Mouse (Mus musculus) liver, embryonic 14.5 days (tissue): ENCODE results near the gene Pawr. TPM values are rescaled to one million over a fixed set of nuclear protein-coding genes. Genes with fewer than 3 reads are reported as not detected.

ENCODE experiments used
- ATAC-seq: fragments of 200-750 bp; cut with Nextera tagmentation; 2 replicates; pipeline ENCODE4 v1.8.0; 2017; ENCODE audit warnings: moderate number of reproducible peaks, mild to moderate bottlenecking, moderate library complexity; ENCODE audit not compliant: insufficient read depth
- DNase-seq, 3 experiments: peaks; one replicate each; pipeline ENCODE4 v3.0.0-alpha.2; 2012 to 2013; ENCODE audit warnings: low read depth in 3 of 3, low spot score in 3 of 3
- H3K27ac ChIP-seq: fragments of 300-500 bp; sonication (generic); 2 replicates; pipeline ENCODE4 v1.5.1; 2014; ENCODE audit warnings: moderate library complexity, mild to moderate bottlenecking, control low read depth, inconsistent platforms
- H3K27me3 ChIP-seq: fragments of 300-500 bp; sonication (generic); 2 replicates; pipeline ENCODE4 v1.6.1; 2014; ENCODE audit warnings: mild to moderate bottlenecking, low read length, moderate library complexity; ENCODE audit not compliant: control insufficient read depth, insufficient read depth
- H3K36me3 ChIP-seq: fragments of 300-500 bp; sonication (generic); replicated peaks from 2 replicates; pipeline ENCODE4 v1.6.1; 2014; ENCODE audit warnings: low read depth; ENCODE audit not compliant: control insufficient read depth, insufficient read depth
- H3K4me1 ChIP-seq, 2 experiments: fragments of 200-500 bp in 1 of 2; fragments of 300-500 bp in 1 of 2; sonication (generic) in 1 of 2; replicated peaks; 2 replicates each; pipeline ENCODE4 v1.6.1; 2012 to 2014; ENCODE audit warnings: antibody characterized with exemption in 1 of 2, inconsistent platforms in 1 of 2, low read length in 1 of 2; ENCODE audit not compliant: control insufficient read depth in 2 of 2, insufficient read depth in 2 of 2
- H3K4me2 ChIP-seq: fragments of 300-500 bp; sonication (generic); 2 replicates; pipeline ENCODE4 v1.6.1; 2014; ENCODE audit warnings: low read depth, mild to moderate bottlenecking, control low read depth, moderate library complexity
- H3K4me3 ChIP-seq, 2 experiments: fragments of 200-500 bp in 1 of 2; fragments of 300-500 bp in 1 of 2; sonication (generic) in 1 of 2; 2 replicates each; pipeline ENCODE4 v1.5.1; 2012 to 2014; ENCODE audit warnings: low read depth in 2 of 2, low read length in 2 of 2, mild to moderate bottlenecking in 2 of 2, control low read depth in 1 of 2, inconsistent platforms in 1 of 2, moderate library complexity in 1 of 2; ENCODE audit not compliant: insufficient read depth in 1 of 2
- H3K9ac ChIP-seq: fragments of 300-500 bp; sonication (generic); replicated peaks from 2 replicates; pipeline ENCODE4 v1.6.1; 2014; ENCODE audit warnings: mild to moderate bottlenecking, control low read depth, moderate library complexity
- H3K9me3 ChIP-seq: fragments of 300-500 bp; sonication (generic); 2 replicates; pipeline ENCODE4 v1.6.1; 2016; ENCODE audit warnings: low read length, mixed read lengths; ENCODE audit not compliant: control insufficient read depth
- CTCF ChIP-seq: IDR thresholded peaks from 2 replicates; pipeline ENCODE4 v1.5.1; 2016; ENCODE audit warnings: antibody characterized with exemption, low read depth, control low read depth
- EP300 ChIP-seq: IDR thresholded peaks from 2 replicates; pipeline ENCODE4 v1.6.1; 2016; ENCODE audit warnings: antibody characterized with exemption, low read depth
- WGBS: fragments of 180-500 bp; shearing (Covaris S2); extraction: QIAGEN DNeasy Blood & Tissue Kit; methylation state at CpG from one replicate; pipeline ENCODE4 v1.1.7; 2014; ENCODE audit not compliant: insufficient replicate concordance; 5-methylcytosine and 5-hydroxymethylcytosine counted together
- polyA plus RNA-seq, 2 experiments: library from polyadenylated mRNA; depleted of rRNA in 1 of 2; stranded (reverse) in 1 of 2; unstranded in 1 of 2; fragments of >200 nt; fragmentation: Nextera tagmentation in 1 of 2; extraction: Ambion mirVana in 1 of 2; gene quantifications; 2 replicates each; pipeline versions ENCODE4 v1.2.1 to v1.2.3; 2012 to 2014

The Pawr gene
- polyA plus RNA-seq, 2 experiments = 3.7 to 4.4 TPM

- H3K9ac ChIP-seq = no peak overlapping the region
- H3K4me1 ChIP-seq = no peaks in the 10 kb centered on the region; a peak in 1 of 4 replicates
- DNase-seq (no peak), ATAC-seq (no peak)
- TF ChIP-seq CTCF (no peak), EP300 (no peak)
- H3K27me3 ChIP-seq = no peaks in the 10 kb centered on the region
- H3K4me3 ChIP-seq = no peak overlapping the region
- no peaks in the 10 kb centered on the region for H3K9me3 ChIP-seq
- 62% methylated on average over 6 of the region's 6 CpGs for WGBS
- no peak overlapping the region for H3K4me2 ChIP-seq
- no peaks in the 10 kb centered on the region for H3K36me3 ChIP-seq
- no peak overlapping the region for H3K27ac ChIP-seq
Observed at GRCm38 (mm10) chr10:108368358-108368757, 36.4 kb downstream of the Pawr start.

- H3K9ac ChIP-seq = no peak overlapping the region
- no peak for DNase-seq
- H3K27ac ChIP-seq = no peak overlapping the region
- no peak for TF ChIP-seq EP300
- no peak for TF ChIP-seq CTCF
- H3K4me3 ChIP-seq = no peak overlapping the region
- 73% methylated on average over 7 of the region's 7 CpGs for WGBS
- ATAC-seq = no peak
- no peak overlapping the region for H3K4me2 ChIP-seq
- no peaks in the 10 kb centered on the region for H3K36me3 ChIP-seq
- no peaks in the 10 kb centered on the region for H3K27me3 ChIP-seq
- no peaks in the 10 kb centered on the region for H3K9me3 ChIP-seq
- no peaks in the 10 kb centered on the region; a peak in 1 of 4 replicates for H3K4me1 ChIP-seq
Observed at GRCm38 (mm10) chr10:108372258-108372657, 40.3 kb downstream of the Pawr start.

- no peak for TF ChIP-seq EP300
- no peak for TF ChIP-seq CTCF
- DNase-seq (no peak), ATAC-seq (no peak)
- Histone ChIP-seq H3K4me1 (no peaks in the 10 kb centered on the region), H3K4me3 (no peak overlapping the region), H3K4me2 (no peak overlapping the region), H3K9me3 (no peaks in the 10 kb centered on the region), H3K27ac (no peak overlapping the region), H3K27me3 (no peaks in the 10 kb centered on the region), H3K9ac (no peak overlapping the region), H3K36me3 (no peaks in the 10 kb centered on the region)
- 71% methylated on average over 5 of the region's 5 CpGs for WGBS
Observed at GRCm38 (mm10) chr10:108372858-108373257, 40.9 kb downstream of the Pawr start.

- ATAC-seq (no peak), DNase-seq (no peak)
- no peaks in the 10 kb centered on the region for H3K27me3 ChIP-seq
- 74% methylated on average over 8 of the region's 8 CpGs for WGBS
- no peaks in the 10 kb centered on the region for H3K4me1 ChIP-seq
- H3K36me3 ChIP-seq = no peaks in the 10 kb centered on the region
- H3K4me2 ChIP-seq = no peak overlapping the region
- no peak for TF ChIP-seq CTCF
- no peak overlapping the region for H3K9ac ChIP-seq
- H3K27ac ChIP-seq = no peak overlapping the region
- no peak overlapping the region for H3K4me3 ChIP-seq
- no peaks in the 10 kb centered on the region for H3K9me3 ChIP-seq
Observed at GRCm38 (mm10) chr10:108375796-108376195, 43.9 kb downstream of the Pawr start.

GRCm38 (mm10) chr10:108376366-108376765 lies 44.4 kb downstream of the Pawr start:
- no peak for ATAC-seq
- H3K4me1 ChIP-seq = no peaks in the 10 kb centered on the region
- no peaks in the 10 kb centered on the region for H3K36me3 ChIP-seq
- no peak overlapping the region for H3K4me3 ChIP-seq
- TF ChIP-seq CTCF = no peak
- no peak for TF ChIP-seq EP300
- DNase-seq = no peak
- H3K9me3 ChIP-seq = no peaks in the 10 kb centered on the region
- H3K27ac ChIP-seq = no peak overlapping the region
- H3K27me3 ChIP-seq = no peaks in the 10 kb centered on the region
- H3K9ac ChIP-seq = no peak overlapping the region
- H3K4me2 ChIP-seq = no peak overlapping the region
- WGBS = 60% methylated on average over 4 of the region's 4 CpGs
